In genomic region chr12:46721914-46722313, GRCm38 (mm10) we compare ENCODE assay signal across 11 mouse cellular contexts.
DNase-seq lines count a peak whose midpoint lies in the region; ATAC-seq lines count a peak whose summit lies in the region.
"Had no signal": no experiment of that assay in that cellular context is flagged by ENCODE, and none has a peak within 500 bp of the region (broad histone marks: within the 10 kb centered on the region; RNA-seq: fewer than 3 reads in every experiment).

No protein-coding gene starts in this region.

- no peak overlapping the region for H3K9ac ChIP-seq in hindbrain, embryonic 12.5 days
- H3K9ac ChIP-seq in hindbrain, embryonic 11.5 days (ENCODE audit: low read depth, low read length) = no peak overlapping the region
- H3K9ac ChIP-seq in forebrain, embryonic 16.5 days (replicated peaks; ENCODE audit: low read depth, low read length) = no peak overlapping the region
- H3K9ac ChIP-seq in neural tube, embryonic 15.5 days (replicated peaks) = no peak overlapping the region
- H3K9ac ChIP-seq: liver, embryonic 12.5 days had no signal

- H3K27ac ChIP-seq in hindbrain, embryonic 12.5 days = no peak overlapping the region
- no peak overlapping the region for H3K27ac ChIP-seq in hindbrain, embryonic 11.5 days (ENCODE audit: low read depth, low read length)
- H3K27ac ChIP-seq in forebrain, embryonic 16.5 days (ENCODE audit: low read length) = no peak overlapping the region
- H3K27ac ChIP-seq in neural tube, embryonic 15.5 days (replicated peaks) = 0 out of 2 replicates have a peak overlapping the region, but pooled peaks have one; percentile 4
- H3K27ac ChIP-seq: liver, embryonic 12.5 days; macrophage had no signal

- H3K4me2 ChIP-seq in hindbrain, embryonic 12.5 days (replicated peaks) = no peak overlapping the region
- H3K4me2 ChIP-seq in hindbrain, embryonic 11.5 days (replicated peaks; ENCODE audit: low read depth, low read length) = no peak overlapping the region
- H3K4me2 ChIP-seq in forebrain, embryonic 16.5 days (ENCODE audit: low read length) = no peak overlapping the region
- no peak overlapping the region; the same call in 1 of the 2 replicates for H3K4me2 ChIP-seq in neural tube, embryonic 15.5 days
- H3K4me2 ChIP-seq: liver, embryonic 12.5 days had no signal

- whole genome bisulfite sequencing in hindbrain, embryonic 12.5 days = 56% methylated on average over 8 of the region's 8 CpGs
- WGBS in hindbrain, embryonic 11.5 days = 68% methylated on average over 8 of the region's 8 CpGs
- 36% methylated on average over 8 of the region's 8 CpGs for WGBS in forebrain, embryonic 16.5 days
- 27% methylated on average over 8 of the region's 8 CpGs for WGBS in neural tube, embryonic 15.5 days

- H3K36me3 ChIP-seq in hindbrain, embryonic 12.5 days = no peaks in the 10 kb centered on the region
- no peaks in the 10 kb centered on the region for H3K36me3 ChIP-seq in hindbrain, embryonic 11.5 days (ENCODE audit: control insufficient read depth, insufficient read depth, low read length)
- no peaks in the 10 kb centered on the region for H3K36me3 ChIP-seq in forebrain, embryonic 16.5 days (ENCODE audit: control insufficient read depth, insufficient read depth)
- no peaks in the 10 kb centered on the region for H3K36me3 ChIP-seq in neural tube, embryonic 15.5 days
- H3K36me3 ChIP-seq: liver, embryonic 12.5 days had no signal

- H3K4me3 ChIP-seq in hindbrain, embryonic 12.5 days = no peak overlapping the region
- H3K4me3 ChIP-seq in hindbrain, embryonic 11.5 days (ENCODE audit: low read depth, low read length) = no peak overlapping the region
- H3K4me3 ChIP-seq in forebrain, embryonic 16.5 days (replicated peaks; ENCODE audit: low read length) = no peak overlapping the region
- no peak overlapping the region for H3K4me3 ChIP-seq in neural tube, embryonic 15.5 days (replicated peaks)
- H3K4me3 ChIP-seq: liver, embryonic 12.5 days had no signal

- H3K27me3 ChIP-seq in hindbrain, embryonic 12.5 days = no peaks in the 10 kb centered on the region
- H3K27me3 ChIP-seq in hindbrain, embryonic 11.5 days (ENCODE audit: control insufficient read depth, insufficient read depth, low read length) = no peaks in the 10 kb centered on the region
- no peaks in the 10 kb centered on the region for H3K27me3 ChIP-seq in forebrain, embryonic 16.5 days (replicated peaks; ENCODE audit: control insufficient read depth, insufficient read depth, low read length)
- H3K27me3 ChIP-seq in neural tube, embryonic 15.5 days (replicated peaks) = no peaks in the 10 kb centered on the region
- H3K27me3 ChIP-seq: liver, embryonic 12.5 days had no signal

- DNase-seq in hindbrain, embryonic 11.5 days (ENCODE audit: low spot score) = no peak
- peak; percentile 61 for DNase-seq in cerebellum, adult 8-10 months
- no peak for DNase-seq in thymus, postnatal 4 days
- DNase-seq in kidney, adult 8-10 months = no peak
- no peak for DNase-seq in heart, adult 11 months
- DNase-seq: thymus, adult 18-20 months had no signal

- no peaks in the 10 kb centered on the region for H3K9me3 ChIP-seq in hindbrain, embryonic 12.5 days (replicated peaks)
- no peaks in the 10 kb centered on the region for H3K9me3 ChIP-seq in hindbrain, embryonic 11.5 days (ENCODE audit: control insufficient read depth, low read length)
- H3K9me3 ChIP-seq in forebrain, embryonic 16.5 days (ENCODE audit: control insufficient read depth, low read length) = no peaks in the 10 kb centered on the region
- no peaks in the 10 kb centered on the region for H3K9me3 ChIP-seq in neural tube, embryonic 15.5 days (replicated peaks)
- H3K9me3 ChIP-seq: liver, embryonic 12.5 days had no signal

- H3K4me1 ChIP-seq in hindbrain, embryonic 12.5 days = peaks cover 6% of the 10 kb centered on the region; the same call in 1 of the 2 replicates
- no peaks in the 10 kb centered on the region for H3K4me1 ChIP-seq in hindbrain, embryonic 11.5 days (replicated peaks; ENCODE audit: control insufficient read depth, insufficient read depth, low read length)
- no peaks in the 10 kb centered on the region for H3K4me1 ChIP-seq in forebrain, embryonic 16.5 days (replicated peaks; ENCODE audit: control insufficient read depth, insufficient read depth, low read length)
- peaks cover 7% of the 10 kb centered on the region for H3K4me1 ChIP-seq in neural tube, embryonic 15.5 days
- H3K4me1 ChIP-seq: liver, embryonic 12.5 days had no signal

- ATAC-seq in hindbrain, embryonic 12.5 days (ENCODE audit: low FRiP score) = peak; percentile 46
- no peak for ATAC-seq in hindbrain, embryonic 11.5 days (ENCODE audit: low FRiP score)
- ATAC-seq in forebrain, embryonic 16.5 days = peak; percentile 45; the same call in 1 of the 2 replicates
- peak; percentile 23; the same call in 1 of the 2 replicates for ATAC-seq in neural tube, embryonic 15.5 days (ENCODE audit: low FRiP score)
- ATAC-seq: liver, embryonic 12.5 days had no signal
